ENCODE assay signal across 8 mouse cellular contexts in the genomic region with DNA sequence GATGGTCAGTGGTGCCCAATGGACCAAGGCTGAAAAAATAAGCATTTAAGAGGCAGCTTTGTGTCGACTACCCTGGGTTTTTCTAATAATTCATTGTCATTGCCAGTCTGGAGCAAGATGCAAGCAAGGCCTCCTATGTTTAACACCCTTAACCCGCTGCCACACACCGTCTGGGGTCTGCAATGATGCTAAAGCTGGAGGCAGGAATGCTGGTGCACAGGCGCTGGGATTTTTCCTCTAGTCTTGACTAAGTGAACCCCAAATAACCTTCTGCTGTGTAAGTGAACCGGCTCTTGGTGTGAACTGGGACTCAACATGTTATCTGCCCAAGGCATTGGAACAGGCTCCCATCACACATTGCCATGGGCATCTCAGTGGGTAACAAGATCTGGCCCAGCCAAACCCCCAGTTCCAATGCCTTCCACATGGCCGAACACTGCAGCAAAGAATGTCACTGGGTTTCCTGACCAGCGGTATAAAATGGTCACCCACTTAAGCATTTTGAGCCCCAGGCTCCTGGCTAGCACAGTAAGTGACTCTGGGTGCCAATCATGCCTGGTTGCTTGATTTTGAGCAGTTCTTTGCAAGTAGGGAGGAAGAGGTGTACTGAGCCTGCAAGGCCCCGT.
DNase-seq lines count a peak whose midpoint lies in the region; ATAC-seq and TF ChIP-seq lines count a peak whose summit lies in the region.
"Had no signal": no experiment of that assay in that cellular context is flagged by ENCODE, and none has a peak within 500 bp of the region (broad histone marks: within the 10 kb centered on the region; RNA-seq: fewer than 3 reads in every experiment).

No protein-coding gene starts in this region.

- H3K4me1 ChIP-seq in lung, embryonic 14.5 days (ENCODE audit: insufficient read depth) = peaks cover 25% of the 10 kb centered on the region
- H3K4me1 ChIP-seq in forebrain, embryonic 10.5 days = peaks cover 64% of the 10 kb centered on the region
- peaks cover 26% of the 10 kb centered on the region for H3K4me1 ChIP-seq in intestine, embryonic 16.5 days (ENCODE audit: control insufficient read depth, insufficient read depth, low read length)
- H3K4me1 ChIP-seq in stomach, embryonic 16.5 days (ENCODE audit: control insufficient read depth, insufficient read depth, low read length) = peaks cover 29% of the 10 kb centered on the region

- peak overlapping the region; percentile 81 for H3K27ac ChIP-seq in lung, embryonic 14.5 days (ENCODE audit: low read depth)
- H3K27ac ChIP-seq in forebrain, embryonic 10.5 days = peak overlapping the region; percentile 85
- H3K27ac ChIP-seq in intestine, embryonic 16.5 days (ENCODE audit: low read length) = peak overlapping the region; percentile 52
- H3K27ac ChIP-seq in stomach, embryonic 16.5 days (ENCODE audit: low read length) = peak overlapping the region; percentile 63

- H3K36me3 ChIP-seq in lung, embryonic 14.5 days (ENCODE audit: insufficient read depth) = no peaks in the 10 kb centered on the region
- no peaks in the 10 kb centered on the region for H3K36me3 ChIP-seq in forebrain, embryonic 10.5 days (replicated peaks)
- no peaks in the 10 kb centered on the region for H3K36me3 ChIP-seq in intestine, embryonic 16.5 days (ENCODE audit: control insufficient read depth, insufficient read depth, low read length)
- no peaks in the 10 kb centered on the region for H3K36me3 ChIP-seq in stomach, embryonic 16.5 days (ENCODE audit: control insufficient read depth, insufficient read depth, low read length)

- DNase-seq in lung, embryonic 14.5 days = no peak
- DNase-seq in lung, postnatal 10 days = no peak
- no peak for DNase-seq in forebrain, embryonic 10.5 days (ENCODE audit: extremely low spot score, low spot score)
- DNase-seq in yolk sac, embryonic 10.5 days (ENCODE audit: low spot score) = no peak
- DNase-seq in spleen, adult 12 weeks (ENCODE audit: low spot score) = no peak
- DNase-seq: liver had no signal

- H3K9me3 ChIP-seq in lung, embryonic 14.5 days (ENCODE audit: low read depth, low read length) = no peaks in the 10 kb centered on the region
- H3K9me3 ChIP-seq in forebrain, embryonic 10.5 days = no peaks in the 10 kb centered on the region
- H3K9me3 ChIP-seq in intestine, embryonic 16.5 days (ENCODE audit: control insufficient read depth, low read length) = no peaks in the 10 kb centered on the region
- H3K9me3 ChIP-seq in stomach, embryonic 16.5 days (replicated peaks; ENCODE audit: control insufficient read depth, low read length) = no peaks in the 10 kb centered on the region

- WGBS in lung, embryonic 14.5 days = 51% methylated on average over 8 of the region's 8 CpGs
- 61% methylated on average over 8 of the region's 8 CpGs for WGBS in forebrain, embryonic 10.5 days
- 62% methylated on average over 8 of the region's 8 CpGs for WGBS in intestine, embryonic 16.5 days
- WGBS in stomach, embryonic 16.5 days = 53% methylated on average over 8 of the region's 8 CpGs

- no peak overlapping the region for H3K4me2 ChIP-seq in lung, embryonic 14.5 days
- no peak overlapping the region for H3K4me2 ChIP-seq in intestine, embryonic 16.5 days (ENCODE audit: low read depth, low read length)
- no peak overlapping the region for H3K4me2 ChIP-seq in stomach, embryonic 16.5 days (ENCODE audit: low read depth, low read length)

- no peak overlapping the region for H3K4me3 ChIP-seq in lung, embryonic 14.5 days (ENCODE audit: low read depth, low read length)
- H3K4me3 ChIP-seq in forebrain, embryonic 10.5 days = peak overlapping the region; percentile 1; the same call in 1 of the 2 replicates
- H3K4me3 ChIP-seq in intestine, embryonic 16.5 days (ENCODE audit: low read length) = no peak overlapping the region
- no peak overlapping the region for H3K4me3 ChIP-seq in stomach, embryonic 16.5 days (replicated peaks; ENCODE audit: low read length)

- no peaks in the 10 kb centered on the region for H3K27me3 ChIP-seq in lung, embryonic 14.5 days (ENCODE audit: insufficient read depth, low read length)
- 0 out of 2 replicates have a peak, but pooled peaks cover 6% of the 10 kb centered on the region for H3K27me3 ChIP-seq in forebrain, embryonic 10.5 days (ENCODE audit: poor library complexity, severe bottlenecking)
- H3K27me3 ChIP-seq in intestine, embryonic 16.5 days (replicated peaks; ENCODE audit: control insufficient read depth, insufficient read depth, low read length) = 0 out of 2 replicates have a peak, but pooled peaks cover 3% of the 10 kb centered on the region
- H3K27me3 ChIP-seq in stomach, embryonic 16.5 days (ENCODE audit: control insufficient read depth, insufficient read depth, low read length) = no peaks in the 10 kb centered on the region

- no peak overlapping the region for H3K9ac ChIP-seq in lung, embryonic 14.5 days
- no peak overlapping the region for H3K9ac ChIP-seq in intestine, embryonic 16.5 days (ENCODE audit: low read depth, low read length)
- no peak overlapping the region for H3K9ac ChIP-seq in stomach, embryonic 16.5 days (ENCODE audit: low read length)

- ATAC-seq in lung, embryonic 14.5 days (ENCODE audit: insufficient read depth) = 0 out of 2 replicates have a peak, but pooled peaks have one; percentile 1
- no peak for ATAC-seq in intestine, embryonic 16.5 days
- no peak for ATAC-seq in stomach, embryonic 16.5 days (ENCODE audit: insufficient read depth, low FRiP score)

- no peak for TF ChIP-seq CTCF in lung, embryonic 14.5 days (IDR thresholded peaks at IDR 0.05; ENCODE audit: low read depth)
